Mouse (Mus musculus) CH12.LX (cell line): ENCODE measurements at regions not wholly inside any gene's neighbourhood (a gene's known extent, or its start where the extent isn't known, plus 50 kb on each side); places are given as distances from the start of the nearest gene placed in this dataset.

ENCODE experiments used
- DNase-seq: peaks from one replicate; pipeline ENCODE4 v3.0.0-alpha.2; 2013; ENCODE audit errors: extremely low read depth
- H3K27ac ChIP-seq: 2 replicates; pipeline ENCODE4 v1.5.1; 2012; ENCODE audit warnings: low read depth, mild to moderate bottlenecking, control low read depth, moderate library complexity; ENCODE audit not compliant: insufficient read depth
- H3K27me3 ChIP-seq: replicated peaks from 2 replicates; pipeline ENCODE3; 2012; ENCODE audit warnings: inconsistent platforms
- H3K36me3 ChIP-seq, 2 experiments: replicated peaks in 1 of 2; 2 replicates each; pipeline versions ENCODE3 to v1.6.1; 2012; ENCODE audit warnings: inconsistent platforms in 1 of 2, low read length in 1 of 2, mild to moderate bottlenecking in 1 of 2, mixed read lengths in 1 of 2, moderate library complexity in 1 of 2; ENCODE audit not compliant: control insufficient read depth in 1 of 2, insufficient read depth in 1 of 2
- H3K4me1 ChIP-seq, 2 experiments: 2 replicates each; pipeline ENCODE4 v1.6.1; 2012; ENCODE audit warnings: inconsistent platforms in 1 of 2, moderate library complexity in 1 of 2; ENCODE audit not compliant: insufficient read depth in 2 of 2, control insufficient read depth in 1 of 2
- H3K4me2 ChIP-seq: 2 replicates; pipeline ENCODE4 v1.6.1; 2012; ENCODE audit warnings: low read depth, mild to moderate bottlenecking, control low read depth; ENCODE audit not compliant: poor library complexity, insufficient read depth, severe bottlenecking
- H3K4me3 ChIP-seq, 3 experiments: fragments of 150-350 bp in 1 of 3; sonication (generic) in 1 of 3; replicated peaks in 1 of 3; 2 replicates each; pipeline versions ENCODE3 to v1.5.1; 2011 to 2012; ENCODE audit warnings: low read depth in 2 of 3, low read length in 2 of 3, mild to moderate bottlenecking in 2 of 3, moderate library complexity in 2 of 3, control low read depth in 1 of 3, improper control_type of control experiment in 1 of 3, inconsistent platforms in 1 of 3, mixed read lengths in 1 of 3; ENCODE audit not compliant: poor library complexity in 1 of 3
- H3K79me2 ChIP-seq: replicated peaks from 2 replicates; pipeline ENCODE4 v1.6.1; 2012; ENCODE audit warnings: mild to moderate bottlenecking, moderate library complexity; ENCODE audit not compliant: control insufficient read depth, poor library complexity, insufficient read depth, severe bottlenecking; ENCODE audit errors: extremely low read depth
- H3K9ac ChIP-seq: 2 replicates; pipeline ENCODE4 v1.6.1; 2012; ENCODE audit warnings: low read depth, mild to moderate bottlenecking, control low read depth, moderate library complexity; ENCODE audit not compliant: insufficient read depth
- H3K9me3 ChIP-seq: replicated peaks from 2 replicates; pipeline ENCODE3; 2012; ENCODE audit warnings: low read length, inconsistent platforms, mixed read lengths
- E2F4 ChIP-seq: IDR thresholded peaks from 2 replicates; pipeline ENCODE4 v1.6.1; 2011; ENCODE audit warnings: low read depth, low read length, improper control_type of control experiment; ENCODE audit not compliant: insufficient replicate concordance
- HCFC1 ChIP-seq: IDR thresholded peaks from 2 replicates; pipeline ENCODE4 v1.6.1; 2012; ENCODE audit warnings: low read depth, mild to moderate bottlenecking, inconsistent platforms, low read length, improper control_type of control experiment
- IRF4 ChIP-seq: IDR thresholded peaks from 2 replicates; pipeline ENCODE4 v1.6.1; 2014; ENCODE audit warnings: low read depth, mild to moderate bottlenecking, inconsistent platforms, low read length, improper control_type of control experiment
- JUN ChIP-seq: IDR thresholded peaks from 2 replicates; pipeline ENCODE4 v1.6.1; 2011; ENCODE audit warnings: low read depth, mild to moderate bottlenecking, low read length, improper control_type of control experiment, moderate library complexity; ENCODE audit not compliant: insufficient read depth
- MAX ChIP-seq: IDR thresholded peaks from 2 replicates; pipeline ENCODE4 v1.6.1; 2011; ENCODE audit warnings: low read length, improper control_type of control experiment
- POLR2AphosphoS2 ChIP-seq: IDR thresholded peaks from 2 replicates; pipeline ENCODE4 v1.6.1; 2011; ENCODE audit warnings: low read depth, low read length, improper control_type of control experiment
- TCF12 ChIP-seq: IDR thresholded peaks from 2 replicates; pipeline ENCODE4 v1.6.1; 2014; ENCODE audit warnings: low read depth, mild to moderate bottlenecking, inconsistent platforms, low read length, improper control_type of control experiment
- USF2 ChIP-seq: conservative IDR thresholded peaks from 2 replicates; pipeline ENCODE4 v1.6.1; 2011; ENCODE audit warnings: low read depth, low read length, improper control_type of control experiment
- ZKSCAN1 ChIP-seq: IDR thresholded peaks from 2 replicates; pipeline ENCODE4 v1.6.1; 2012; ENCODE audit warnings: low read depth, inconsistent platforms, low read length, improper control_type of control experiment, borderline replicate concordance
- dilution Hi-C: fragments of 300-500 bp; cut with MboI; formaldehyde crosslinking; loops from 2 replicates; pipeline ENCODE4 v1.14.3; 2020; ENCODE audit warnings: low sequenced_read_pairs; ENCODE audit not compliant: extremely low pct_unique_long_range_greater_than_20kb, extremely low pct_ligation_motif_present
- in situ Hi-C: fragments of 300-500 bp; cut with MboI; formaldehyde crosslinking; loops from 3 replicates; pipeline ENCODE4 v1.14.3; 2019; ENCODE audit warnings: low sequenced_read_pairs, low pct_ligation_motif_present, low pct_unique_long_range_greater_than_20kb, mixed read lengths

DNA sequence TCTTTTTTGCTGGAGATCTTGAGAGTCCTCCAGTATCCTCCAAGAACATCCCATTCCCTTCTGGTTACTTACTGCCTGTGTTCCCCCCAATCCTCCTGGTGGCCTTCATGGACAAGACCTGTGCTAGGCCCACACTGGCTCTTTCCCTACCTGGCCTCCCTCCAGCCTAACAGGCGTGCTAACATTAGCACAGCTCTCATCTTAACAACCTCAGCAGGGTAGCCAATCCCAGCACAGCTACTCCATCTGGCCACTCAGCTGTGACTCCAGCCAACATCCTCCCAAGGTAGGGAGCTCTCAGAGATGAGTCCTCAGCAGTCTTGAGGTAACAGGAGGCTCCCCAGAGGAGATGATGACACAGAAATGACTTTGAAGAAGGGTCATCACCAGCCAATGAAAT, 288.7 kb downstream of the Tgfb2 start:
- in situ Hi-C loops (no loop called here), dilution Hi-C loops (no loop called here)
- no peaks in the 10 kb centered on the region for H3K27me3 ChIP-seq

DNA sequence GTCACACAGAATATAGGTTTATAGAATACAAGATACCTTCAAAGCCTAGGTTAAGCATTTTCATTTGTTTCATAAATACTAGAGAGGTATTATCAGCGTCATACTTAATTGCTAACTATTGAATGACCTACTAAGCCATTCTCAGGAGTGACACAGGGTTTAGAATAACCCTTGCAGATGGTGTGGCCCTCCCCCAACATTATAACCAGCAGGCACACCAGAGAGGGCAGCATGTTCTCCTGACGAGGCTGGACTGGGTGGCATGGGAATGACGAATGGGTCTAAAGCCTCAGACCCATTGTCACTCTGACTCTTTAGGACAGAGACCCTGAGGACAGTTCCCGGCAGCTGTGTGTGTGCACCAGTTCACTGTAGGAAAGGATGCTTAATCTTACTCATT, 290.5 kb downstream of the Tgfb2 start:
- H3K27ac ChIP-seq: no peak overlapping the region
- H3K4me3 ChIP-seq: no peak overlapping the region
- H3K4me1 ChIP-seq: no peaks in the 10 kb centered on the region
- TF ChIP-seq HCFC1: no peak
- TF ChIP-seq E2F4: no peak
- TF ChIP-seq TCF12: no peak
- no peak for TF ChIP-seq IRF4
- no peak overlapping the region for H3K4me2 ChIP-seq
- no peak for DNase-seq
- no peaks in the 10 kb centered on the region for H3K27me3 ChIP-seq
- H3K36me3 ChIP-seq: no peaks in the 10 kb centered on the region
- H3K79me2 ChIP-seq: no peaks in the 10 kb centered on the region
- dilution Hi-C loops (no loop called here), in situ Hi-C loops (no loop called here)
- H3K9me3 ChIP-seq: peaks cover 77% of the 10 kb centered on the region
- H3K9ac ChIP-seq: no peak overlapping the region

More for the DNA sequence above, 288.7 kb downstream of the Tgfb2 start:
- no peak overlapping the region for H3K4me2 ChIP-seq
- H3K9me3 ChIP-seq: peaks cover 74% of the 10 kb centered on the region
- DNase-seq: no peak
- no peaks in the 10 kb centered on the region for H3K4me1 ChIP-seq
- H3K4me3 ChIP-seq: no peak overlapping the region
- no peaks in the 10 kb centered on the region for H3K36me3 ChIP-seq
- H3K79me2 ChIP-seq: no peaks in the 10 kb centered on the region
- H3K27ac ChIP-seq: no peak overlapping the region
- no peak overlapping the region for H3K9ac ChIP-seq
- no peak for TF ChIP-seq POLR2AphosphoS2
- TF ChIP-seq JUN: no peak
- no peak for TF ChIP-seq MAX

DNA sequence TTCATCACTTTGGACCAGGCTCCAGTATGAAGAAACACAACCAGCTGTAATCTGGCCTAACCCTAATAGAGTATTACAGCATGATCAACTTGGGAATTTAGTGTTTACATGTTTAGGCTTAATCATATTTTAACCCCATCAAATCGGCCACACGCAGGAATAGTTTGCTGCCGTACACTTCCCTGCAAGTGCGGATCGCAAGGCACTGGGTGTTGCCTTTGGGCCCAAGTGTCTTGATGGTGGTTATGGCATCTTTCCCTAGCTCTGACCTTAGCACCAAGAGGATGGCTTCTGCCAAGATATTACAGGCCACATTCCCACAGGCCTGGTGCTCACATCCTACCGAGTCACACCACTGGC, 291.9 kb downstream of the Tgfb2 start:
- Histone ChIP-seq H3K4me1 (no peaks in the 10 kb centered on the region), H3K9me3 (peaks cover 78% of the 10 kb centered on the region), H3K4me3 (no peak overlapping the region), H3K79me2 (no peaks in the 10 kb centered on the region), H3K9ac (no peak overlapping the region), H3K27me3 (no peaks in the 10 kb centered on the region), H3K27ac (no peak overlapping the region), H3K36me3 (no peaks in the 10 kb centered on the region), H3K4me2 (no peak overlapping the region)
- no peak for DNase-seq
- dilution Hi-C loops: no loop called here
- in situ Hi-C loops: no loop called here
- TF ChIP-seq USF2: no peak
- no peak for TF ChIP-seq ZKSCAN1
